Mouse (Mus musculus) gonadal fat pad, adult 2 months (tissue): ENCODE results near the gene Rft1. TPM values are rescaled to one million over a fixed set of nuclear protein-coding genes. Genes with fewer than 3 reads are reported as not detected.
"Not testable (repeated sequence)": the region's sequence is repeated elsewhere in the genome, so short reads cannot be mapped to it uniquely, and the experiment has no call there.

Experiments
- DNase-seq: peaks from one replicate; pipeline ENCODE4 v3.0.0-alpha.2; 2012; ENCODE audit warnings: low read depth
- polyA plus RNA-seq: library from polyadenylated mRNA; depleted of rRNA; stranded (reverse); fragments of >200 nt; gene quantifications from 2 replicates; pipeline ENCODE4 v1.2.3, GENCODE M21; 2012

The Rft1 gene
- polyA plus RNA-seq, 1 experiment, result 32.4 TPM

DNA sequence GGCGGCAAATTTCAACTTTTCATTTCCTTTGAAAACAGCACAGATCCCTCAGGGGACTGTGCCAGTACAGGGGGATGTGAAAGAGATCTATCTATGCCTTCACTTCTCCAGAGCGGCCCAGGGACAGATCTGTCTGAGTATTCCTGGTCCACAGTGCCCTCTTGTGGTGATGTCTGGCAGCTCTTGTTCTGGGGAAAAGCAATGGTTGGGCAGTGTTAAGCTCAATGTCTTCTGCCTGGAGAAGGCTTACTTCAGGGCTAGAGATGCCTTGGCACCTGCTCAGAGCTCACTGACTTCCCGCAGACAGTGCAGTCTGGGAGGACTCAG is 17.8 kb downstream of the Rft1 start:
- DNase-seq, result no peak

DNA sequence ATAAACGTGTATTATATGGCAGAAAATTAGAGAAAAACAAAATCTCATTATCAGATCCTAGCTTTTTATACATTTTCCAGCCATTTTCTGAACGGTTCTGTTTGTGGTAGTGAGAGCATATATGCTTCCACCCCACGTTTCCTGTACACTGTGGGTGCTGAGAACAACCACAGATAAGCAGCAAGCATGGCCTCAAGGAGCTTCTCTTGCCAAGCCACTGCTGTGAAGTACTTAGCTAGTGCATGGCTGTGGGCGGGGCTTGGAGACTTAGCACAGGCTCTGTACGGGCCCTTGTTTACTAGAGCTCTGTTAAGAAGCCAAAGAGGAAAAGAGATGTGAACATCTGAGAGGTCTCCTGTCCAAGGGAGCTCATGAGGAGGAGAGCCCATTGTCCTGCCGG is 20.8 kb downstream of the Rft1 start:
- no peak for DNase-seq

DNA sequence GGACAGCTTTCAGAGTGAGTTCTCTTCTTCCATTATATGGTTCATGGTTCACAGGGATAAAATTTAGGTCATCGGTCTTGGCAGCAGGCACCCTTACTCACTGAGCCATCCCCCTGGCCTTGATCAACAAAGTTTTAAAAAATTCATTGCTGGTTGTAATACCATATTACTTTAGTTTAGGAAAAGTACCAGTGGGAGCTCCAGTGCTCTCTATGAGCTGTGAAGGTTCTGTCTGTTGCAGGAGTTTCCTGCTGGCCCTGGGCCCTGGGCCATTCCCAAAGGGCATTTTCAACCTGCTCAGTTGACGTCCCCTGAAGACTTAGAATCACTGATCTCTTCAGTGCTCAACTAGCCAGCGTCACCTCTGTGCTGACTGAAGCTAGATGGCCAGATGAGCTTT is 28.0 kb downstream of the Rft1 start:
- no peak for DNase-seq

DNA sequence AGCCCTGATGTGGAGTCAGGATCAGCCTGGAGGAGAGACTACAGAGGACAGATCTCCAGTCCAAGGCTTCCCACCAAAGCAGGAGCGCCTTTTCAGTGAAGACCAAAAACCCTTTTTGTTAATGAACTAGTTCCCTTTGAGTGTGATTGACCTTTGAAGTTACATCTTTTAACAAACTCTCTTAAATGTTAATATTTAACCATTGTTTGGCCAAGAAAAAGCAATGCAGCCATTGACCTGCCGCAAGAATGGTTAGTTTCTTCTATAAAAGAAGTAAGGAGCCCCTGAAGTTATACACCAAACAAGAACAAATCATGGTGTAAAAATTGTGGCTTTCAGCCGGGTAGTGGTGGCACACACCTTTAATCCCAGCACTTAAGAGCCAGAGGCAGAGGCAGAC is 36.5 kb downstream of the Rft1 start:
- DNase-seq, result no peak

DNA sequence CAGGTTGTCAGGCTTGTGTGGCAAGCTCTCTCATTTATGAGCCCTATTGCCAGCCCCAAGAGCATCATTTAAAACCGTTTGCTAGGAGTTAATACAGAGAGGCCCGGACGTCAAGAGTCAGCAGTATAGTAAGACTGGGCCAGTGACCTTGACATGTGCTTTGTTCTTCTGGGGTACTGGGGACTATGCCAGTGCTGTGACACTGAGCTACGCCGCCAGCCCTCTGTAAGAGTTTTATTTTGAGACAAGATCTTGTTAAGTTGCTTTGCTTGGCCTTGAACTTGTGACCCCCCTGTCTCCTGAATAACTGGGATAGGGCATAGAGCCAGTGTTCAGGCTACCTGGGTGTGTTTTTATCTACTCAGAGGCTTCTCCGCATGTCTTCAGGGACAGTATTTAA is 38.3 kb downstream of the Rft1 start:
- no peak for DNase-seq

DNA sequence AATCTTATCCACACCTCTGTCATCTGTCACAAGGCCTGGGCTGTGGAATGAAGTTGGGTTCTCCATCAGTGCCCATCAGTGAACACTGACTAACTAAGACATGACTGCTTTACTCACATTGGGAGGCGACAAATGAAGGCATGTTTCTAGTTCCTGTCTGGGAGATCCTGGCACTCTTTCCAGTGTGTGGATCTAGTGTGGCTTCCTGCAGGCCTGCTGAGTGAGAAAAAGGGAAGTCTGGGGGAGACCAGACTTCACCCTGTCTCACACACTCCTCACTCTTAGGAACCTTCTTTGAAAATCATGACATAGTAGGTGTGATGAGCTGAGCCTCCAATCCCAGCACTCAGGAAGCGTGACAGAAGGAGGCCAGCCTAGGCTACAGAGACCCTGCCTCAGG is 40.6 kb downstream of the Rft1 start:
- DNase-seq, result no peak

DNA sequence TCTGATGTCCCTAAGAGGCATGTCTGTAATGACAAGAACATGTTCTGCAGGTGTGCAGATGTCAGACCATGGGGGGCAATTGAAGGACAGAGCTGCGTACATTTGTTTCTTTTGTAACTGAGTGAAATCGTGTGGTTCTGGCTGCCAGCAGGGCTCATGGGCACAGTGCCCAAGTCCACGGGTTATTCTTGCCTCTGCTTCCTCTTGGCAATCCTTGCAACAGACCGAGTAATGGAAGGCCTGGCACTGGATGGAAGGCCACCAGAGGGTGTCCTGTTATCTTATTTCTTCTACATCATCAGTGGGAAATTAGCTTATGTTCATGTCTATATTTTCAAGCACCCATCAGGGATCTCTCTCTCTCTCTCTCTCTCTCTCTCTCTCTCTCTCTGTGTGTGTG is 41.4 kb downstream of the Rft1 start:
- no peak for DNase-seq

DNA sequence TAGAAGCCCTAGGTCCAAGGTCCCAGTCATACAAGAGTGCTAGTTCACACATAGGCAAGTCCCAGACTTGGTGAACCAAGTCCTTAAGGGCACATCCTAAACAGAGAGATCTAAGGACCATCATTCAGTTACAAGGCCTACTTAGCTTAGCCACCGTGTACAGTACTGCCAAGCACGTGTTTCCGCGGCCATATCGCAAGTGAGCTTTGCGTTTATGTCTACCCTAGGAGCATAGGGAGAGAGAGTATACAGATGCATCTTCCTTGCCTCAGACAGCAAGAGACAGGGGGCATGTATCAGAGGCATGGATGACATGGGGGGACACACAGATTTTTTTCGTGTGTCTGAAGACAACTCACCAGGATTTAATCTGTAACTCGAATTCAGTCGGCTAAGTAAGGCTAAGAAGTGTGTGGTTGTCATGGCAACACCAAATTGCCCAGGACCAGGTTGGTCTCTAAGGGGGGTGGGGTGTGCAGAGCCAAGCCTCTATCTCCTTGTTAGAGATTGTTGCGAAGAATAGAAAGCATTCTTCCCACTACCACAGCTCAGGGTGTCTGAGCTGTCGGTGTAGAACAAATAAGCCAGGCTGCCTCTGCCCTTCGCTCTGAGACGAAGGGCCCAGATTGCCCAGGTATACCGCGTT is 43.4 kb downstream of the Rft1 start:
- DNase-seq, result no peak

DNA sequence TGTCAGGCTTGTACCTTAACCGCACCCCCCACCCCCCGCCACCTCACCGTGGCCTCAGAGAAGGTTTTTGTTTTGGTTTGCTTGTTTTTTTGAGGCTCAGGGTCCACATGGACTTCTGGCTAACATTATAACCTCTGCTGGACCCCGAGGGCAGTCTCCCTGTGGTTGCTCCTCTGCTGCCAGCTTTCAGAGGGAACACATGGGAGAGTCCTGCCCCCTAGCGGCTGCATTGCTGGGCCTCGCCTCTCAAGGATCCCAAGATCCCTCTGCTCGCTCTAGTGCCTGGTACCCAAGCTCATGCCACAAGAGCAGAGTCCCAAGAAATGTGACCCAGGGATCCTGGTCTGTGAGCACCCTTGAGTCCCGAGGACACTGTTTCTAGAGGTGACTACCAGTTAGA is 45.5 kb downstream of the Rft1 start:
- DNase-seq, result no peak

DNA sequence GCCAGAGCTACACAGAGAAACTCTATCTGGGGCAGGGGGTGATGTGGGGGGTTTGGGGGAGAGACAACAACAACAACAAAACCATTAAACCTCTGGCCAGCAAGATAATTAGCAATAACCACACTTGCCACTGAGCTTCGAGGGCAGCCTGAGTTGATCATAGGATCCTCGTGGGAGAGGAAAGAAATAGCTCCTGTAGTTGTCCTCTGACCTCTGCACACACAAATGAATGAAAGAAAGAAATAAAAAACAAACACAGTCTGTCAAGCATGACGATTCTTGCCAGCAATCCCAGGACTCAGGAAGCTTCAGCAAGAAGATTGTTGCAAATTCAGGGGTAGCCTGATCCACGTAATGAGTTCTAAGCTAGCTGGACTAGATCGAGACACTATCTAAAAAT is 48.4 kb downstream of the Rft1 start:
- DNase-seq, result no peak

DNA sequence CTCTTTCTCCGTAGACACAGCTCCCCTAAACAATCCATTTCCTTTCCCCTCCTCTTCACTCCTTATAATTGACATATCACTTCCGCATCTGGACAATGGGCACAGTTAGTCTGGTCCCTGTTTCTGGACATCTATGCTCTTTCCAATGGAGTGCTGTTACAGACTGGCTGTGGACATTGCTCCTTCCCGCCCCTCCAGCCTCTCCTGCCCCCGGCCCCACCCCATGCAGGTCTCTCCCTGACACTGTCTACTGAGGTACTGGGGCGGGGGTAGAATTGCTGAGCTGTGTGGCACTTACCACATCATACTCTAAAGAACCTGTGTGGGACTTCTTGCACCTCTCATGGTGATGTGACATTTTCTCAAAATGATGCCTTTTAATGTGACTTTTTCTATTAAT is 48.9 kb downstream of the Rft1 start:
- no peak for DNase-seq

DNA sequence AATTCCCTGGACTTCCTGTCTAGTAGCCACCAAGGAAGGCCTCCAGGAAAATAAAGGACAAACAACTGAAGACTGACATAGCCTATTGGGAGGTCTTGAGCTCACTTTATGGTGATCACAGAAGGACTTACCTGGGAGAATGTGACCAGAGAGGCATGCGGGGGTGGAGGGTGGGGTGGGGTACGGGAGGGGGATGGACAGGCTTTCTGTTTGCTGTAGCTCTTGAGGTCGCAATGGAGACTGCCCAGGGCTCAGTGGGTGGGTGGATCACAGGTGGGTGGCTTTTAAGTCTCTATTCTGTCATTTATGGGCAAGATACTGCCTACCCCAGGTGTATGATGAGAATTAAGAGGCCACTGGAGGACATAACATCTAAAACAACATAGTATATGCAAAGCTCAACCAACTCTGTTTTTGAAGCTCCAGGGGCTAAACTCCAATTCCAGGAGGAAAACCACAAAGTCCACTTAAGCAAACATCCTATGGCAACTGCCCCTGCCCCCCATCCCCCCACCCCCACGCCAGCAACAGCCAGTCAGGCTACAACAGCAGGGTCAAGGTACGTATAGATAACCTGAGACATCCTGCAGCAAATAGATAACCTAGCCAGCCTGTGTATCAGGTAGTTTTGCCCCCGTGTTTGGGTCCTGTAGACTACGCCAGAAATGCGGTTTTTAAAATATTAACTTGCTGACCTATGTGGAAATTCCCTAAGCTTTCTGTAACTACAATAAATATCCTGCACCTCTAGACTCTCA is 50.1 kb downstream of the Rft1 start:
- DNase-seq, result no peak

DNA sequence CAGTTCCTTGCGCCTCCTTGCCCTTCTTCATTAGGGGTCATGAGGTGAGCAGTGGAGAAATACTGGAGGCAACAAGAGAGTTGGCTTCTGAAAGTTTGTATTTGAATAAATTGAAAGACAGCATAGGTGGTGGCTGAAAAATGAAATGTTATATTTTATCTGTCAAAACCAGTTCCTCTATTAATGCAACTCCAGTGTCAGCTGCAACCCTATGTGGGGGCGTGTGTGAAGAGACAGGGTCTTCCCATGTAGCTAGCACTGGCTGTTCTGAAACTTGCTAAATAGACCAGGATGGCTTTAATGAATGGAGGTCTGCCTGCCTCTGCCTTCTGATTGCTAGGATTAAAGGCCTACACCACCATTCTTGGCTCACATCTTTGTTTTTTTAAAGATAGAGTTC is 57.7 kb downstream of the Rft1 start:
- DNase-seq, result no peak

DNA sequence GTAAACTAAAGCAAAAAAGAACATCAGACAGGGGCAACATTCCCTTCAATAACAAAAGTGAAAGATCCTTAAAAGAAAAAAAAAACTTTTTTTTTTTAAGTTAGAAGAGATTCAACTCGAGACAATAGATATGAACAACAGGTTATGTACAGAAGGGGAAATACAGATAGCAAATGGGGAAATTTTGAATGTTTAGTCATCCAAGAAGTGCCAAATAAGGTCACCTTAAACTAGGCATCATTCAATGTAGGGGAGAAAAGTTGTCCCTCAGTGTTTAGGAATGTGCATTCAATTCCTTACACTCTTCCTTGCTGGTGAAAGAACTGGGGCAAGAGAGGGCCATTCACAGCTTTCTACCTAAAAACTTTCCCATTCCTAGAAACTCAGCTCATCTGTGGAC is 59.6 kb downstream of the Rft1 start:
- DNase-seq, result no peak

DNA sequence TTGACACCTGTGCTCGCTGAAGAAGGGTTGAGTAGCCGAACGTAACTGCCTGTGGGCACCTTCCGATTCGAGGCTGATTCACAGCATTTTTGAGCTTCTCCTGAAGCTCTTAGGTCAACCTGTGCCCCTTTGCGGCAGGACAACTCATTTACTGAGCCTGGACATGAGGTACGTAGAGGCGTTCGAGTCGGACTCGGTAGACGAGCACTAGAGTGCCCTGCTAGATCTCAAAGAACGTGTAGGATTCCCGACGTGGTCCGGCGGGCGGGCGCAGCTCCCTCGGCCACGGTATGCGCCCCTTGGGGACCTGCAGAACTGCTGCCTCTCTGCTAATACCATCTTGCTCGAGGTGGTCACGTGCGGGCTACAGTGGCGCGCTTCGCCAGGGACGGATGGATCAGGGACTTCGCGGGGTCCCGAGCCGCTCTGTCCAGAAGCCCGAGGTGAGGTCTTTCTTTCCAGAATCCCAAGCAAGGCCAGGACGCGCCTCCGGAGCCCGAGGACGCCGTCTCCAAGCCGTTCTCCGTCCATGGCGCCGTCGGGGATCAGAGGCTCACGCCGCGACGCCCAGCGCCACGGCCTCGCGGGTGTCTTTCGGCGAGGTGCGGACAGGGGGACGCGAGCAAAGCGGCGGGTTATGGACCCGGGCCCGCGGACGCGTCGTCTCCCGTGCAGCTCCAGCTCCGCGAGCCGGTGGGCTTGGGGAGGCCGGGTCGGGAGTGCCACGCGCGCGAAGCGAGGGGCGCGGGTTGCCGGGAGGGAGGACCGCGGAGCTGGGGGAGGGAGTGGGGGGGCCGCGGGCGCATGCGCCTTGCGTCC is 60.8 kb downstream of the Rft1 start, which contains the start of gene Sfmbt1:
TSS of gene Sfmbt1 (plus strand) at position 51 of the 819 bp plus-strand sequence.
- DNase-seq, result no peak

DNA sequence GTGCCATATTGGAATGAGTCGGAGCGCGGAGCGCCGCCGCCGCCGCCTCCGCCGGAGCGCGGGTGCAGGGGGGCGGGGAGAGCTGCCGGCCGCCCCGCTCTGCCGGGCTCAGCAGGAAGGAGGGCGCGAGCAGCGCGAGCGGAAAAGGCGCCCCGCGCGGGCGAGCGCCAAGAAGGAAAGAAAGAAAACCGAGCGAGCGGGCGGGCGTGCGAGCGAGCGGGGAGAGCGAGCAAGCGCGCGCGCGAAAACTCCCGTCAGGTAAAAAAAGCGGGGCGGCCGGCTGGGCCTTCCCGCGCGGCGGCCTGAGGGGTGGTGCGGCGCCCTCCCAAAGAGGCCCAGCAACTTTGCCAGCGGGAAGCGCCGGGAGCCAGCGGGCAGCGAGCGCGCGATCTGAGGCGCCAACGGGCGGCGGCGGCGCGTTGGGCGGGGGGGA is 61.5 kb downstream of the Rft1 start:
- no peak for DNase-seq

DNA sequence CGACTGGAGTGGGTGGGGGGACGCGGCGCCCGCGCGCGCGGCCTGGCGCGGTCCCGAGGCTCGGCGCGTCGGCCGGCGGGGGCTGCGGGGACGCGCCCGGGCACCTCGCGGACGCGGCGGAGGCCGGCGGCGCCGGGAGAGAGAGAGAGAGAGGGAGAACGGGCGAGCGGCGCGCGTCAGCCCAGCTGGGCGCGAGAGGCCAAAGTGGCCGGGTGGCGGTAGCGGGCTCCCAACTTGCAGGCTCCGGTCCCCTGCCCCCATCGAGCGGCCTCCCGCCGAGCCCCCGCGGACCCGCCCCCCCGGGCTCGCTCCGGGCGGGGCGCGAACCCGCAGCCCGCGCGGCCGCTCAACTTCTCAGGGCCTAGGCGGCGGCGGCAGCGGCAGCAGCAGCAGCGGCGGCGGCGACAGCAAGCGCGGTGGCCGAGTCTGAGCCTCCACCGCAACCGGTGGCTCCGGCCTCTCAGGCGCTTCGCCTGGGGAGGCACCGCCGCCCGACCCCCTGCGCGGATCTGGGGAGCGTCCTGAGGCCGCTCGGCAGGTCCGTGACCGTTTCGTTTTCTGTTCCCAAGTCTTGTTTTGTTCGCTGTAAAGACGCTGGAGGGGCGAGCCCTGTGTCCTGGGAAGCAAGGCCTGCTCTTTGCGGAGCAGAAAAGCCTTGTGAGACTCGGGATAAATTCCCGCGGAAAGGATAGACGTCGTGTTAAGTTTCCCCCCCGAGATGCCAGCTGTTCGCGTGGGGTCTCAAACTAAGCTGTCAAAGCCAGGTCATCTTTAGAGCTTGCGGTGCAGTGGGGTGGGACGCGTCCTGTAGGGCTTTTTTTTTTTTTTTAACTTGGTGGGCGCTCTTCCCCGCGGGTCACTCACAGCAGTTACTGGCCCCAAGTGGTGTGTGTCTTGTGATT is 62.1 kb downstream of the Rft1 start:
- no peak for DNase-seq

DNA sequence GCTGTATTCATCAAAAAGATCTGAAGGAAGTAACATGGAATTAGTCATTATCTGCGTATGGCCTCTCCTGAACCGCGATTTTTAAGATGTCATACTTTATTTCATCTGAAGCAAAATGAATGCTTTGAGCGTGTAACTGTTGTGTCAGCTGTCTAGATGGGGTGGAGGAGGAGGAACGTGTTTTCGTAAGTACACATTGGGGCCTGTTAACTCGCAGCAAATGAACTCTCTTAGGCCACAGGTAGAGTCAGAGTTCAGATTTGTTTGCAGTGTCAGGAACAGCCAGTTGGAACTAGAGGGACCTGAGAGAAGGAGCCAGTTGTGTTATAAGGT is 62.8 kb downstream of the Rft1 start:
- no peak for DNase-seq

DNA sequence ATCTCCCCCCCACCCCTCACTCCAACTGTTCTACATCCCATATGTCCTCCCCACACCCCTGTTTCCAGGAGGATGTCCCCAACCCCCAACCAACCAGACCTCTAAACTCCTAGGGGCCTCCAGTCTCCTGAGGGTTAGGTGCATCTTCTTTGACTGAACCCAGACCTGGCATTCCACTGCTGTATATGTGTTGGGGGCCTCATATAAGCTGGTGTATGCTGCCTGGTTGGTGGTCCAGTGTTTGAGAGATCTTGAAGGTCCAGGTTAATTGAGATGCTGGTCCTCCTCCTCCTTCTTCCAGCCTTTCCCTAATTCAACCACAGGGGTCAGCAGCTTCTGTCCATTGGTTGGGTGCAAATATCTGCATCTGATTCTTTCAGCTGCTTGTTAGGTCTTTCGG is 64.5 kb downstream of the Rft1 start:
- not testable (repeated sequence) for DNase-seq

DNA sequence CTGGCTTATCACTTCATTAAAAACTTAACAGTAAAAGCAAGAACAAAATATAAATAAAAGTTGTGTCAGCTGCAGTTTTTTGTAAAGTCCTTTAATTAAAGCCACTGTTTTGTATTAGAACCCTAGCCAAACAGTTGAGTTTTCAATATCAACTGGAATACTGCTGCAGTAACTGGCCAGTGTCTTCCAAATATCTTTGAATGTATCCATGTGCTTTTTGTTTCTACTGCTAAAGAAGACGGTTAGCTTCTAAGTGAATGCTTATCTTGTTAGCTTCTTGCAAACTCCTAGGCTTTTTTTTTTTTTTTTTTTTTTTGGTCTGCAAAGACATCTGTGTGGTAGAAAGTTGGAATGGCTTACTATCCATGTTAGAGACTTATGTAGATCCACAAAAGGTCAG is 65.4 kb downstream of the Rft1 start:
- no peak for DNase-seq

DNA sequence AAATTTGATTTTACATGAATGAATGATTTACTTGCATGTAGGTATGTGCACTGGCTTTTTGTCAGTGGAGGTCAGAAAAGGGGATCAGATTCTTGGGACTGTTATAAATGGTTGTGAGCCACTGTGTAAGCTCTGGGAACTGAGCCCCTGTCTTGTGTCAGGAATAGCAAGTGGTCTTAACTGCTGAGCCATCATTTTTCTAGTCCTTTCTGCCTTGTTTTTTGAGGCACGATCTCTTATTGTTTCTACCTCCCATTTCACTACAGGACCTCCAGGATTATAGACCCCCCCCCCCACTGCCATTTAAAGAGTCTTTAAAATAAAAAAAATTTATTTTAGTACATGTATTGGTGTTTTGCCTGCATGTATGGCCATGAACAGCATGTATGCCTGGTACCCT is 67.7 kb downstream of the Rft1 start:
- no peak for DNase-seq

DNA sequence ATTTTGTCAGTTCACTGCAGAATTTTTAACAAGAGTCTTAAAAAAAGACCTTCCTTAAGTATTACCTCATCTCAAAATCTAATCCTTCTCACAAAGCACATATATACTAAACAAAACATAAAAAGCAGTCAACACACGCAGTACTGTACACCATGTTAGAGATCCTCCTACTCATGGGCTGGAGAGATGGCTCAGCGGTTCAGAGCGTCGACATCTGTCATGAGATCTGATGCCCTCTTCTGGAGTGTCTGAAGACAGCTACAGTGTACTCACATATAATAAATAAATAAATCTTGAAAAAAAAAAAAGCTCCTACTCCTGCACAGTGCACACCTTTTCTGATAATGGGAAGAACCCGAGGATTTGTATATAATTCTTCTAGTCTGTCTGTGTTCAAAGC is 68.2 kb downstream of the Rft1 start:
- DNase-seq, result no peak
